Mouse (Mus musculus): ENCODE measurements around the gene Tmbim6. TPM values are rescaled to one million over a fixed set of nuclear protein-coding genes. Genes with fewer than 3 reads are reported as not detected.

Gene Tmbim6
- polyA plus RNA-seq, 1 experiment from 2014 or later = 289 TPM

DNA sequence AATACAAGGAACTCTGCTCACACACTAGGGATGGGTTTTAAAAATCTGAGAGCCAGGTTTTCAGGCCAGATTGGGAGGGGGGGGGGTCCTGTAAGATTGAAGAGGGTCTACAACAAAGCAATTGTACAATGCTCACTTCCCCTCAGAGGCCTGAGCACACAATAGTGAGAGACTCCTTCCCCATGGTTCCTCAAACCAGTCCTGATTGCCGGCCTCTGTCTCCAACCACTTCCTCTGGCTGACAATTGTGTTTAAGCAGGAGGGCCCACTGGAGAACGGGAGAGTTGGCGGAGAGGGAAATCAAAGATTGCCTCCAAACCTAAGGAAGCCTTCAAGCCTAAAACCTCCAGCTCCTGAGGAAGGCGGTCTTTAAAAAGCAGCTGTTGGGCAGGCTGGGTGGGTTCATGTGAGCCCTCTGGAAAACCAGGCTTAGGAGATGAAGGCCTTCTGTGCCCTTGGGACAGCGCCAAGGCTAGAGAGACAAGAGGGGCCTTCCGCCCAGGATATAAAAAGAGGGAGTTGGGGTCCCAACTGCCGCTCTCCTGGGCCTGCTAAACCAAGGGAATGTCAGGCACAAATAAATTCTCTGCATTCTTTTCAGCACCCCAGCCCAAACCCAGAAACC is 63.8 kb downstream of the Tmbim6 start:
- peaks cover 5% of the 10 kb centered on the region for H3K36me3 ChIP-seq
- H3K4me2 ChIP-seq = peak overlapping the region; percentile 81
- ATAC-seq (ENCODE audit: low FRiP score) = no peak
- peak overlapping the region; percentile 77 for H3K9ac ChIP-seq (replicated peaks)
- H3K4me1 ChIP-seq = peaks cover 59% of the 10 kb centered on the region
- 7% methylated on average over 7 of the region's 7 CpGs for WGBS
- no peaks in the 10 kb centered on the region for H3K9me3 ChIP-seq (replicated peaks)
- no peaks in the 10 kb centered on the region for H3K27me3 ChIP-seq (replicated peaks)
- H3K27ac ChIP-seq (replicated peaks) = peak overlapping the region; percentile 96
- H3K4me3 ChIP-seq (replicated peaks) = peak overlapping the region; percentile 98

DNA sequence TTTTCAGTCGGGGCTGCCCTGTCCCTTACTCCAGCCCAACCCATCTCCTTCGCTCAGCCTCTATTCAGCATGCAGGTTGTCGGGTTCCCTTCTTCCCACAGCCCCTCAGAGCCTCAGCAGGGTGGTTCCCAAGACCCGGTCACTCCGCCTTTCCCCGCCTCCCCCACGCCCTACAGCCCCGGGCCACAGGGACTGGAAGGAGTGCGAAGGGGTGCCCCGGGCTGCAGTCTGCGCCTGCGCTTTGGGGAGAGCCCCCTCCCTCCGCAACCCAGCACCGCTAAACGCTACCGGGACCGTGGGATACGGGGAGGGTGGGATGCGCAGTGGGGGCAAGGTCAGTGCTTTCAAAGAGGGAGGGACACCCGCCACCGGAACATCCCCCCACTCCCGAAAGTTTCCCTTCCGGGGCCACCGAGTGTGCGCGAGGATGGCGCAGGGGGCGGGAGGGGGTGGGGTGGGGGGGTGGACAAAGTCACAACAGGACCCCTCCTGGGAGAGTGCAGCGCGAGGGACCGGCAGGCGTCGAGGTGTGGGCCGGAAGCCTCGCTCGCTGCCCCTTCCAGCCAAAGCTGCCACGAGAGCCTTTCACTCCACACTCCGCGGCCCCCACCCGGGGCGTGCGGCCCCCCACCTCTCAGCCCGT is 64.4 kb downstream of the Tmbim6 start:
- WGBS = under 1% methylated on average over 38 of the region's 43 CpGs

DNA sequence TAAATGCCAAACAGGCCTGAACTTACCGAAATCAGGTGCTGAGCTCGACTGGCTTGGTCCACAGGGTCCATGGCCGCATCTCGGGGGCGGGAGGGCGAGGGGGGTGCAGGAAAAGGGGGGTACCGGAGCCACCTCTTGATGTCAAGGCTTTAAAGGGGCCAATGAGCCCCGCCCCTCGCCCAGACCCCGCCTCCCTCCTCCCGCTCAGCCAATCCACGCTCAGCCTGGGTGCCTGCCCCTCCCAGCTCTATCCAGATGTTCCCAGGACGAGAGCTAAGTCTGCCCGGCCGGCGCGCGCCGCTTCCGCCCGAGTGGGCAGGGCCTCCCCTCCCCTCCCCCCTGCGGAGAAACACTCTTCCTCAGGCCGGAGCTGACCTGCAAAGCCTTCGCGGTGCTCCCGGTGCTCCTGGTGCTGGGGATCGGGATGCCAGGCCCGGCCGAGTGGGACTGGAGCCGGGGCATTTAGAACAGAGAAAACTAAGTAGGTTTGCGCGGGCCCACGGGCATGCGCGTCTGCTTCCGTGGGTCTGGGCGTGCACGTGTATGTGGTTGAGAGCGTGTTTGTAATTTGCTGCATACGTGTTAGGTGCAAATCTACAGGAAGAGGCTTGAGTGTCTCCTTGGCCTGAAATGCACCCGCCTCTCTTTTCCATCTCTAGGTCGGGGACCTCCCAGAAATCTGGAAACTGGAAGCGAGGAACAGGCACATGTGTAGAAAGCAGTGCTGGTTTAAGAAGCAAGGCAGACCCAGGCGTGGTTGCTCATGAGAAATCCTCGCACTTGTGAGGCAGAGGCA is 65.1 kb downstream of the Tmbim6 start, which contains the start of gene Nckap5l:
TSS of gene Nckap5l (minus strand) at position 143 of the 796 bp plus-strand sequence.
- Histone ChIP-seq H3K36me3 (no peaks in the 10 kb centered on the region), H3K27ac (replicated peaks) (peak within 1 kb of the TSS; percentile 96), H3K4me2 (peak within 1 kb of the TSS; percentile 81), H3K9ac (replicated peaks) (peak within 1 kb of the TSS; percentile 77), H3K4me1 (peaks cover 50% of the 10 kb centered on the region), H3K9me3 (replicated peaks) (no peaks in the 10 kb centered on the region), H3K27me3 (replicated peaks) (no peaks in the 10 kb centered on the region), H3K4me3 (replicated peaks) (peak within 1 kb of the TSS; percentile 98)
- peak; percentile 96 for ATAC-seq (ENCODE audit: low FRiP score)
- under 1% methylated on average over 42 of the region's 45 CpGs for WGBS

More for the DNA sequence above, 64.4 kb downstream of the Tmbim6 start:
- Histone ChIP-seq H3K4me3 (replicated peaks) (peak overlapping the region; percentile 98), H3K9ac (replicated peaks) (peak overlapping the region; percentile 77), H3K27ac (replicated peaks) (peak overlapping the region; percentile 96), H3K4me2 (peak overlapping the region; percentile 81), H3K36me3 (peaks cover 3% of the 10 kb centered on the region), H3K27me3 (replicated peaks) (no peaks in the 10 kb centered on the region), H3K4me1 (peaks cover 57% of the 10 kb centered on the region), H3K9me3 (replicated peaks) (no peaks in the 10 kb centered on the region)
- peak; percentile 85 for ATAC-seq (ENCODE audit: low FRiP score)

Other genes with a start within 250 kb of the Tmbim6 start
- 0.46 and 1.6 TPM in 2 replicates for gene Kcnh3, start 168.0 kb upstream of the Tmbim6 start, polyA plus RNA-seq (2015; fragmentation: Nextera tagmentation; extraction: Ambion mirVana)
- 185 and 190 TPM in 2 replicates for gene Mcrs1, start 140.9 kb upstream of the Tmbim6 start, polyA plus RNA-seq (2015; fragmentation: Nextera tagmentation; extraction: Ambion mirVana)
- 95.7 and 111 TPM in 2 replicates for gene Prpf40b, start 97.8 kb upstream of the Tmbim6 start, polyA plus RNA-seq (2015; fragmentation: Nextera tagmentation; extraction: Ambion mirVana)
- 0.73 and 0.97 TPM in 2 replicates for gene Fam186b, start 97.0 kb upstream of the Tmbim6 start, polyA plus RNA-seq (2015; fragmentation: Nextera tagmentation; extraction: Ambion mirVana)
- gene Fmnl3, start 22.4 kb upstream of the Tmbim6 start, polyA plus RNA-seq (2015; fragmentation: Nextera tagmentation; extraction: Ambion mirVana) = 7.9 and 11.9 TPM in 2 replicates
- 12.4 and 13.0 TPM in 2 replicates for gene Nckap5l, start 64.9 kb downstream of the Tmbim6 start, polyA plus RNA-seq (2015; fragmentation: Nextera tagmentation; extraction: Ambion mirVana)
- 17.0 and 19.0 TPM in 2 replicates for gene Bcdin3d, start 81.8 kb downstream of the Tmbim6 start, polyA plus RNA-seq (2015; fragmentation: Nextera tagmentation; extraction: Ambion mirVana)
- 50.7 and 57.5 TPM in 2 replicates for gene Faim2, start 135.3 kb downstream of the Tmbim6 start, polyA plus RNA-seq (2015; fragmentation: Nextera tagmentation; extraction: Ambion mirVana)
- not detected in 2 replicates for gene Aqp2, start 186.2 kb downstream of the Tmbim6 start, polyA plus RNA-seq (2015; fragmentation: Nextera tagmentation; extraction: Ambion mirVana)
- gene Aqp5, start 197.9 kb downstream of the Tmbim6 start, polyA plus RNA-seq (2015; fragmentation: Nextera tagmentation; extraction: Ambion mirVana) = 1.00 and 3.7 TPM in 2 replicates
- 0.64 and 0.72 TPM in 2 replicates for gene Aqp6, start 208.5 kb downstream of the Tmbim6 start, polyA plus RNA-seq (2015; fragmentation: Nextera tagmentation; extraction: Ambion mirVana)

Measured in neural tube, embryonic 15.5 days (tissue).